Mouse (Mus musculus) Muller cell, postnatal 12 days (primary cell): Measurements from ENCODE around the gene Espl1.

ENCODE experiments used
- DNase-seq: peaks from one replicate; pipeline ENCODE4 v3.0.0-alpha.2; 2015; ENCODE audit errors: inconsistent ontology term

Espl1 gene

DNA sequence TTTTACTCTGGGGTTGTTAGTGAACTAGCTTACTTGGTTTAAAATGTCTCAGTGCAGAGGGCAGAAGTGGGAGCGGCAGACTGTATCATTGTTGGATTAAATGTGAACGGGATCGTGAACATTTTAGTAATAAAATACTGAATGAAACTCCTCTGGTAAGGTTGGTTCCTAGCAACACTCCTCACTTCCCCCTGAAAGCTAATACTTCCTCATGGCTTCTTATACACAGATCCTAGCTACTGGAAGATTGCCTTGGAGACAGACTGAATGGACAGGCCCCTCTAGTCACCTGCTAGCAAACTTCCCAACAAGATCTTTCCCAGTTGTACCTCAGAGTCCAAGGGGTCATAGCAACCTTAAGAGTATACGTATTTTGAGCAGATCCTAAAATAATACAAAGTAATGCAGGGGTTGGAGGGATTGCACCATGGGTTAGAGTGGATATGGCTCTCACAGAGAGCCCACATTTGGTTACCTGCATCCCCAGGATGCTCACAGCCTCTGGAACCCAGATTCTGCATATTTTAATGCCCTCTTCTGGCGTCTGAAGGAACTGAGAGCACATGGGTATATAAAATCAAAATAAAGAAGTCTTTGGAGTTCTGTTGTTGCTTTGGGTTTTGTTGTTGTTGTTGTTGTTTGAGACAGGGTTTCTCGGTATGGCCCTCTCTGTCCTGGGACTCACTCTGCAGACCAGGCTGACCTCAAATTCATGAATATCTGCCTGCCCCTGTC lies 21.9 kb upstream of the Espl1 start:
- no peak for DNase-seq

GRCm38 (mm10) chr15:102278726-102279091 lies 17.4 kb upstream of the Espl1 start:
- DNase-seq, result no peak

GRCm38 (mm10) chr15:102279092-102279782 lies 16.8 kb upstream of the Espl1 start, which contains the start of gene Mfsd5:
Gene Mfsd5, plus strand, starts transcription at chr15:102279454.
- peak; percentile 97 for DNase-seq

DNA sequence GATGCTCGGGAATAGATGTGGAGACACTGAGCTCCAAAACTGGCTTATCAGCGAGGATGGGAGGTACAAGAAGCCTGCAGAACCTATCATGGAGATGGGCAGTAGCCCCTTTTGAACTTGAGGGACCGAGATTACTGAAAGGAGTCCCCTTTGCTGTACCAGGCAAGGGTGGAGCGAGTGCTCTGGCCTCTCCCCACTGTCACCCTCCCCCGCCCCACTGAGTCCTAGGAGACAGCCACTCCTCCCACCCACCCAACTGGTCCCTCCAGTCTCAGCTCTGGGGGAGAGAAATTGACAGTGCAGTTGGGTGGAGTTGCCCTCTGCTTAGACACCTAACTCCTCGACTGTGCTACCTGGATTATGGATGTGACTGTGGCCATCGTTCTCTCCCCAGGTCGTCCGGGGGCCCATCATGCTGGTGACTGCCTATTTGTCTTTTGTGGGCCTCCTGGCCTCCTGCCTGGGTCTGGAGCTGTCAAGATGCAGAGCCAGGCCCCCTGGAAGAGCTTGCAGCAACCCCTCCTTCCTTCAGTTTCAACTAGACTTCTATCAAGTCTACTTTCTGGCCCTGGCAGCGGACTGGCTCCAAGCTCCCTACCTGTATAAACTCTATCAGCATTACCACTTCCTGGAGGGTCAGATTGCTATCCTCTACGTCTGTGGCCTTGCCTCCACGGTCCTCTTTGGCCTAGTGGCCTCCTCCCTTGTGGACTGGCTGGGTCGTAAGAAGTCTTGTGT lies 16.1 kb upstream of the Espl1 start:
- no peak for DNase-seq

DNA sequence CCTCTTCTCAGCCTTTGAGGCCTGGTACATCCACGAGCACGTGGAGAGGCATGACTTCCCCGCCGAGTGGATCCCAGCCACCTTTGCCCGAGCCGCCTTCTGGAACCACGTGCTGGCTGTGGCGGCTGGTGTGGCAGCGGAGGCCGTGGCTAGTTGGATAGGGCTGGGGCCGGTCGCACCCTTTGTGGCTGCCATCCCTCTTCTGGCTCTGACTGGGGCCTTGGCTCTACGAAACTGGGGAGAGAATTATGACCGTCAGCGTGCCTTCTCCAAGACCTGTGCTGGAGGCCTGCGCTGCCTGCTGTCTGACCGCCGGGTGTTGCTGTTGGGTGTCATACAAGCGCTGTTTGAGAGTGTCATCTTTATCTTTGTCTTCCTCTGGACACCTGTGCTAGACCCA lies 15.4 kb upstream of the Espl1 start:
- DNase-seq, result no peak

- DNase-seq, result no peak
These were observed 13.4 kb upstream of the Espl1 start for GRCm38 (mm10) chr15:102282463-102283292.

- no peak for DNase-seq
These were observed 12.4 kb upstream of the Espl1 start for GRCm38 (mm10) chr15:102283648-102284047.

DNA sequence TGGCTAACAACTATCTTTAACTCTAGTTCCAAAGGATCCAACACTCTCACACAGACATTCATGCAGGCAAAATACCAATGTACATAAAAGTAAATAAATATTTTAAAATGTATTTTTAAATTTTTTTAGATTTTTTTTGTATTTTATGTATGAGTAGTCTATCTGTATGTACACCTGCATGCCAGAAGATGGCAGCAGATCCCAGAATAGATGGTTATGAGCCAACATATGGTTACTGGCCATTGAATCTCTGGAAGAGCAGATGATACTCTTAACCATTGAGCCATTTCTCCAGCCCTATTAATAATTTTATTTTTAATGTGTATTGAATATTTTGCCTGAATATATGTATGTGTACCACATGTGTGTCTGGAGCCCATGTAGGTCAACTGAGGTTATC lies 8.7 kb upstream of the Espl1 start:
- peak; percentile 26 for DNase-seq

GRCm38 (mm10) chr15:102296368-102297006 lies 421 bp downstream of the Espl1 start:
- no peak for DNase-seq

- DNase-seq, result no peak
These were observed 6.5 kb downstream of the Espl1 start for GRCm38 (mm10) chr15:102302542-102302941.

DNA sequence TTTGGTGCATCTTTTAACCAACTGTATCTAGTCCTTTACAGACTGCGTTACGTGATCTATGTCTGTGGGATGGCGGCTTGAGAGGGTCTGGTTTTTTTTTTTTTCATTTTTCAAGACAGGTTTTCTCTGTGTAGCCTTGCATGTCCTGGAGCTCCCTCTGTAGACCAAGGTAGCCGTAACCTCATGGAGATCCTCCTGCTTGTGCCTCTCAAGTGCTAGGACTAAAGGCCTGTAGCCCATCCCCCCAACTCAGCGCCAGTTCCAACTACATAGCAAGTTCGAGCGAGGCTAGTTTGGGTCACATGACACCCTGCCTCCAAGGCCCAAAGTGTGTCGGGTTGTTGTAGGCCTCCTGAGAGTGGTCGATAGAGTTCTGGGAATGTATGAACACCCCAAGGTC lies 12.7 kb downstream of the Espl1 start:
- no peak for DNase-seq

DNA sequence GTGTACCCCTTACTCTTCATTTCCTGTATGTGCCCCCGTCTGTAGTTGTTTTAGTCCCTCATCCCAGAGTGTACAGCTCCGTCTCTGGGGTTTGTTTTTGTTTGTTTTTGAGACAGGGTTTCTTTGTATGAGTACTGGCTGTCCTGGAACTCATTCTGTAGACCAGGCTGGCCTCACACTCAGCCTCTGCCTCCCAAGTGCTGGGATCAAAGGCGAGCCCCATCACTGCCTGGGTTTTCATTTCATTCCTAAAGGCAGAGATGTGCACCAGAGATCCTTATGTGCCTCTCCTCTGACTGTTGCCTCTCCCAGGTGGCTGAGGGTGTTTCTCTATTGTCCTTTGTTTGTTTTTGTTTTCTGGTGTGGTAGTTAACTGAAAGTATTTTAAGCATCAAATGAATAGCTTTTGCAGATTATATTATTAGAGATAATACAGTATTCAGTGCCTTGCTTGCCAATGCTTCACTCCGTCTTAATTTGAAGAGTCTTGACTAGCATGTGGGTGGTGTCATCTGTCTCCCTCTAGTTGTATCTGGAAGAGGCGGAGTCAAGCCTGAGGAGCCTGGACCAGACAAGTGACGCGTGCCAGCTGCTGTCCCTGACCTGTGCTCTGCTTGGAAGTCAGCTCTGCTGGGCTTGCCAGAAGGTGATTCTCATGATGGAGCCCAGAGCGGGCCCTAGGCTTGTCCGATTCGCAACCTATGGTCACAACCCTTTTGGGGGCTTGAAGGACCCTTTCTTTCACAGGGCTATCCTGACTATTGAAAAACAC lies 14.2 kb downstream of the Espl1 start:
- DNase-seq, result no peak

DNA sequence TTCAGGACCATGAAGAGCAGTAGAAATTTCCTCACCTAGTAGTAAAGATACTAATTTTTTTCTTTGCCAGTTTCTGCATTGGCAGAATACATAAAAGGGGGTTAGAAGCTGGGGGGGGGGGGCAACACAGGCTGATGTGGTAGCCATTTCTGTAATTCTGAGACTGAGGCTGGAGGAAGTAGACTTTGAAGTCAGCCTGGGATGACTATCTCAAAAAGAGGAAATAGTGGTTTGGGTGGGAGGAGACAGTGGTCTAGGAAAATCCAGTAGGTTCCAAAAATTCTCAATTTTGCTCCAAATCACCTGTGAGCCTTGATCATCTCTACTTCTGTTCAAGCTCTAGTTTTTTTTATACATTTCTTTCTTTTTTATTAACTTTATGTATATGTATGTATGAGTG lies 15.4 kb downstream of the Espl1 start:
- DNase-seq, result no peak

DNA sequence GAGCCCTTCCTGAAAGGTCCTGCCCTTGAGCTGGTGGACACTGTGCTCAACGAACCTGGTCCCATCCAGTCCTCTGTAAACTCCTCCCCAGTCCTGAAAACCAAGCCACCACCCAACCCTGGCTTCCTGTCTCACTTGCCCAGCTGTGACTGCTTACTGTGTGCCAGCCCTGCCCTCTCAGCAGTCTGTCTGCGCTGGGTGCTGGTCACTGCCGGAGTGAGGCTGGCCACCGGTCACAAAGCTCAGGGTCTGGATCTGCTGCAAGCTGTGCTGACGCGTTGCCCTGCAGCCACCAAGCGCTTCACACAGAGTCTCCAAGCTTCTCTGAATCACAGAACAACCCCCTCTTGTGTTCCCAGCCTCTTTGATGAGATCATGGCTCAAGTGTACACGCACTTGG lies 19.2 kb downstream of the Espl1 start:
- peak; percentile 39 for DNase-seq

DNA sequence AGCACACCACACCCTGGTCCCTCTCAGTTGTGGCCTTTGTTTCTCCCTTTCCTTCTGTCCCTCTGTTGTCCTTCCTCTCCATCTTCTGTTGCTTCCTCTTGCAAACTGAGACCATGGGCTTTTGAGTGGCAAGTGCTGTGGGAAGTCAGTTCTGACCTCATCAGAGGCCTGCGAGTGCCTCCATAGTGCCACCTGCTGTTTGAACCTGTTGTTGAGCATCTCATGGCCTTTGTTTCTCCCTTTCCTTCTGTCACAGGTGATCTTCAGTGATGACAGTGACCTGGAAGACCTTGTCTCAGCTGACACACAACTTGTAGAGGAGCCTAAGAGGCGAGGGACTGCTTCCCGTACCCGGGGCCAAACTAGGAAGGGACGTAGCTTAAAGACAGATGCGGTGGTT lies 20.2 kb downstream of the Espl1 start:
- peak; percentile 33 for DNase-seq

GRCm38 (mm10) chr15:102324654-102325473 lies 28.8 kb downstream of the Espl1 start:
- no peak for DNase-seq

- peak; percentile 81 for DNase-seq
These were observed 30.0 kb downstream of the Espl1 start, which contains the start of gene Pfdn5 for GRCm38 (mm10) chr15:102326022-102326576. Gene Pfdn5, plus strand, starts transcription at chr15:102326116.

DNA sequence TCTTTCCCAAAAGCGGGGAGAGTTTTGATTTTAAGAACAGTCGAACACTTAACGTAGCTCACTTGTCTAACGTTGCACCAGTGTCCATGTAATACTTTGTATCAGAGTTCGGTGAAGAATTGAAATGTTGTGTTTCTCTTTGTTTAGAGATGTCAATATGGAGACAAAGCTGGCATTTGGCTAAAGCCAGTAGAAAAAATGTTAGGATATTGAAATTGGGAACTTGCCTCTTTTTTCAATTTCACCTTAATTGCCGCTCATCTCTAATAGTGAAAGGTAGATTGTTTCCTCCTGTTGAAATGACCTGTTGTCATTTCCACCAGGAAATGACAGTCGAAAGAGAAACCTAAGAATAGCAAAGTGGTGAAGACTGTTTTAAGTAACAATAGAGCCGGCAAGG lies 30.8 kb downstream of the Espl1 start:
- DNase-seq, result no peak

DNA sequence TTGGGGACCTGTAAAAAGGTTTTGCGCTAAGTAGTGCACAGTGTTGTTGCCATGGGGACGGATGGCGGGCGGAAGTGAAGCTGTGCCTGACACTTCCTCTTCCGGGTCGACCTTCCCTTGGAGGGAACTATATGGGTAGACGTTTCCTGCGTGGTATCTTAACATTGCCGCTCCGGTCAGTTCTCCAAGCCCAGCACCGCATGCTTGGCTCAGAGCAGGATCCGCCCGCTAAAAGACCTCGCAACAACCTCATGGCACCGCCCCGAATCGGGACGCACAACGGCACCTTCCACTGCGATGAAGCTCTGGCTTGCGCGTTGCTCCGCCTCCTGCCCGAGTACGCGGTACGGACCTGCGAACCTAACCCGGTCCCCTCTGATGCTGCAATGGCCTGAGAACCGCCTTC lies 35.5 kb downstream of the Espl1 start, which contains the start of gene Myg1:
Gene Myg1, plus strand, starts transcription at position 100 of the 406 bp plus-strand sequence.
- DNase-seq, result peak; percentile 76
